Mouse (Mus musculus) bone marrow macrophage, adult 2 months (primary cell): ENCODE data around the gene Galntl5.

Source experiments
- CTCF ChIP-seq: IDR thresholded peaks from 2 replicates; pipeline ENCODE4 v1.5.1; 2012; ENCODE audit warnings: low read depth, mild to moderate bottlenecking, low read length, moderate library complexity
- POLR2A ChIP-seq: IDR thresholded peaks from 2 replicates; pipeline ENCODE4 v1.6.1; 2012; ENCODE audit warnings: mild to moderate bottlenecking, low read depth, low read length, borderline replicate concordance

DNA sequence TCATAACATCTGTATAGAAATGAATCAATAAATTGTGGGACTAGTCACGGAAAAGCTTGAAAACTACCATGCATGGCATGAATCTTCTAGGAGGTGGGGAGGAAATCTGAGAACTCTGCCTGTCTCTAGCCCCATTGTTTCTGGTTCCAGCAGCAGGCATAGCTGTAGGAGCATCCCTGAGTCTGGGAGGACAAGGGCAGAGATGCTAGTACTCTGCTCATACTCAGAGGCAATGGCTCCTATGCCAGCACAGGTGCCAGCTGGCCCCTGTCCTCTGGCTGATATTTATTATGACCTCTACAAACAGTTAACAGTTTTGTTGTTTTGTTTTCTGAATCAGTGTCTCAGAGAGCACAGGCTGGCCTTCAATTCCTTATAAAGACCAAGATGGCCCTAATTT, 16.9 kb upstream of the Galntl5 start:
- TF ChIP-seq CTCF (no peak), POLR2A (no peak)
